Mouse (Mus musculus) liver, embryonic 14.5 days (tissue): ENCODE data around the gene Kat5.

Experiments used
- CTCF ChIP-seq: IDR thresholded peaks from 2 replicates; pipeline ENCODE4 v1.5.1; 2016; ENCODE audit warnings: antibody characterized with exemption, low read depth, control low read depth
- EP300 ChIP-seq: IDR thresholded peaks from 2 replicates; pipeline ENCODE4 v1.6.1; 2016; ENCODE audit warnings: antibody characterized with exemption, low read depth

DNA sequence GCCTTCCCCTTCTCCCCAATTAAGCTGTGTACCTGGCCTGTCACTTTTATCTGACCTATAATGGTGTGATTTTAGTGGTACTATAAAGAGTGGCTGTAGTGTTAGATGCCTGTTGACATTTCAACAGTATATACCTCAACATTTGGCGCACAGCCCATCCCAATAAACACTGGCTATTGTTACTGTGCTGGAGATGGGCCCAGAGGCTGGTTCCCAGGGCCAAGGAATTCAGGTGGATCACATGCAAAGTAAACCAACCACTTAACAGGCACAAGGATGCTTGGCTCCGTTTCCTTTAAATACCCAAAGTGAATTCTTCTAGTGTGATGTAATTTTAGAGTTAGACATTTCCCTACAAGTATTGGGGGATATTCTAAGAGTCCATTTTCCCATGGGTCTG, 4.9 kb upstream of the Kat5 start:
- TF ChIP-seq CTCF (no peak), EP300 (no peak)
